Mouse (Mus musculus) thymus, adult 2 months (tissue): ENCODE results near the gene Gm9913. TPM values are rescaled to one million over a fixed set of nuclear protein-coding genes. Genes with fewer than 3 reads are reported as not detected.

Experiments
- DNase-seq: peaks from one replicate; pipeline ENCODE4 v3.0.0; 2021
- H3K27ac ChIP-seq: fragments of 200-500 bp; 2 replicates; pipeline ENCODE4 v1.5.1; 2012; ENCODE audit warnings: low read length, control low read depth; ENCODE audit not compliant: control insufficient read depth, insufficient read depth
- H3K27me3 ChIP-seq: fragments of 200-500 bp; 2 replicates; pipeline ENCODE4 v1.6.1; 2012; ENCODE audit warnings: mild to moderate bottlenecking, low read length, moderate library complexity, mixed read lengths; ENCODE audit not compliant: control insufficient read depth, insufficient read depth
- H3K36me3 ChIP-seq: fragments of 200-500 bp; 2 replicates; pipeline ENCODE4 v1.6.1; 2012; ENCODE audit warnings: mild to moderate bottlenecking, low read length, moderate library complexity; ENCODE audit not compliant: control insufficient read depth, insufficient read depth
- H3K4me1 ChIP-seq: fragments of 200-500 bp; replicated peaks from 2 replicates; pipeline ENCODE4 v1.6.1; 2012; ENCODE audit warnings: low read length; ENCODE audit not compliant: control insufficient read depth, insufficient read depth
- H3K4me3 ChIP-seq: fragments of 200-500 bp; 2 replicates; pipeline ENCODE4 v1.5.1; 2012; ENCODE audit warnings: mild to moderate bottlenecking, low read length, control low read depth, moderate library complexity; ENCODE audit not compliant: control insufficient read depth, insufficient read depth
- CTCF ChIP-seq: fragments of 200-500 bp; IDR thresholded peaks from 2 replicates; pipeline ENCODE4 v1.5.1; 2012; ENCODE audit warnings: mild to moderate bottlenecking, control low read depth, low read length, moderate library complexity, borderline replicate concordance; ENCODE audit not compliant: control insufficient read depth, poor library complexity, insufficient read depth; ENCODE audit errors: extremely low read depth
- POLR2A ChIP-seq: fragments of 200-500 bp; IDR thresholded peaks from 2 replicates; pipeline ENCODE4 v1.6.1; 2012; ENCODE audit warnings: mild to moderate bottlenecking, low read length, control low read depth, moderate library complexity; ENCODE audit not compliant: control insufficient read depth, poor library complexity, insufficient read depth; ENCODE audit errors: extremely low read depth
- WGBS: fragments of 180-500 bp; shearing (Covaris S2); methylation state at CpG from one replicate; pipeline ENCODE4 v1.1.7; 2018; 5-methylcytosine and 5-hydroxymethylcytosine counted together
- polyA plus RNA-seq: library from polyadenylated mRNA; depleted of rRNA; stranded (reverse); fragments of >200 nt; gene quantifications from 2 replicates; pipeline ENCODE4 v1.2.3, GENCODE M21; 2012

Gene Gm9913
- polyA plus RNA-seq, 1 experiment = 0.08 TPM

DNA sequence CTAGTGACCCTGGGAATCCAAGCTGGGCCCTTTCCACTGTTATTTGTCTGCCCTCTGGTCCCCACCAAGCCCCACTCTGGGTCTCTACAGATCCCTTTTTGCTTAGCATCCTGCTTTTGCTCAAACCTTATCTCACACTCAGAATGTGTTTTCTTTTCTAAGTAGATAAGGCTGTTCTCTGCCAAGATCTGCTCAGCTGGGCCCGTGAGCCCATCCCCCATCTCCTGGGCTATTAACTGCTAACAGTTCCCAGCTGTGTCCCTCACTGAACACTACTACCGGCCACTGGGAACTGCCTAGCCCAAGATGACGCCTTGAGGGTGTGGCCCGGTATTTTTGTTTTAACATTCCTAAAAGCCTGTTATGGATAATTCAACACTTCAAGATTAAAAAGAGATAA, 11.7 kb downstream of the Gm9913 start:
- Histone ChIP-seq H3K4me3 (no peak overlapping the region), H3K27ac (no peak overlapping the region), H3K27me3 (no peaks in the 10 kb centered on the region), H3K4me1 (no peaks in the 10 kb centered on the region), H3K36me3 (no peaks in the 10 kb centered on the region)
- DNase-seq = no peak
- TF ChIP-seq POLR2A = no peak
- no peak for TF ChIP-seq CTCF
- 84% methylated on average over 4 of the region's 4 CpGs for WGBS

DNA sequence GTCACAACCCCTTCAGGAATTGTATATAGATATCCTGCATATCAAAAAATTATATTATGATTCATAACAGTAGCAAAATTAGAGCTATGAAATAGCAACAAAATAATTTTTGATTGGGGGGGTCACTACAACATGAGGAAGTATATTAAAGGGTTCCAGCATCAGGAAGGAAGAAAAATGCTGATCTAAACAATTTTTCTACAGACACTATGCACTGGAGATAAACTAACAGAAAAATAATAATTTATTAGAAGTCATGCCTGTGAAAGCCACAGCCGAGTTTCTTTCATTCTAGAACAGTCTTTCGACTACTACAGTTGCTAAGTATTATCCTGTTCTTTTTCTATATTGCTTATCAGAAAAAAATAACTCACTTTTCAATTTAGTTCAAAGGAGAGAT, 20.6 kb downstream of the Gm9913 start:
- no peaks in the 10 kb centered on the region for H3K4me1 ChIP-seq
- no peak overlapping the region for H3K27ac ChIP-seq
- no peak overlapping the region for H3K4me3 ChIP-seq
- no peaks in the 10 kb centered on the region for H3K27me3 ChIP-seq
- no peak for TF ChIP-seq POLR2A
- TF ChIP-seq CTCF = no peak
- WGBS = 90% methylated on average over 2 of the region's 2 CpGs
- DNase-seq = no peak
- no peaks in the 10 kb centered on the region for H3K36me3 ChIP-seq

GRCm38 (mm10) chr2:125526566-125526965, 21.7 kb downstream of the Gm9913 start:
- Histone ChIP-seq H3K4me1 (no peaks in the 10 kb centered on the region), H3K4me3 (no peak overlapping the region), H3K27me3 (no peaks in the 10 kb centered on the region), H3K36me3 (no peaks in the 10 kb centered on the region), H3K27ac (no peak overlapping the region)
- no peak for DNase-seq
- WGBS = 89% methylated on average over 5 of the region's 5 CpGs
- no peak for TF ChIP-seq POLR2A
- TF ChIP-seq CTCF = no peak

- no peaks in the 10 kb centered on the region for H3K4me1 ChIP-seq
- TF ChIP-seq POLR2A (no peak), CTCF (no peak)
- no peak overlapping the region for H3K27ac ChIP-seq
- WGBS = 91% methylated on average over 6 of the region's 6 CpGs
- H3K27me3 ChIP-seq = no peaks in the 10 kb centered on the region
- H3K4me3 ChIP-seq = no peak overlapping the region
- no peak for DNase-seq
- H3K36me3 ChIP-seq = no peaks in the 10 kb centered on the region
Measured at GRCm38 (mm10) chr2:125530665-125531064, 25.8 kb downstream of the Gm9913 start.

GRCm38 (mm10) chr2:125539640-125540039, 34.8 kb downstream of the Gm9913 start:
- no peak for DNase-seq
- TF ChIP-seq POLR2A (no peak), CTCF (no peak)
- no peaks in the 10 kb centered on the region for H3K36me3 ChIP-seq
- WGBS = 94% methylated on average over 3 of the region's 3 CpGs
- no peak overlapping the region for H3K27ac ChIP-seq
- H3K4me3 ChIP-seq = no peak overlapping the region
- H3K4me1 ChIP-seq = no peaks in the 10 kb centered on the region
- no peaks in the 10 kb centered on the region for H3K27me3 ChIP-seq

DNA sequence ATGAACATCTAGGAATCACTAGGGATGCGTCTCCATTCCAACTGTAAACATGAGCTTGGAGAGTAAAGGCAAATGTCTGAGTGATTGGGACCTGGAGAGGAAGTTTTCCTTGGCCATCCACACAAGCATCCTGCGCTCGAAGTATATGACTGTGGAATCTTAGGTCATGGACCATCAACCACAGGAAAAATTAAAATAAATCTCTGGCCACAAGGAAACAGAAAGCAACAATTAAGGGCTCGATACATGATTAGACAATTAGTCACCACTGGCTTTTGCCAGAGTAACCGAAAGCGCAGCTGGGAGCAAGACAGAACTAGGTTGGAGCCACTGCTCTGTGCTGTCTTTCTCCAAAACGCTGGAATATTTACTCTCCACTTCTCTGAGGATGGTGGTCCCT, 35.7 kb downstream of the Gm9913 start:
- 92% methylated on average over 7 of the region's 7 CpGs for WGBS
- Histone ChIP-seq H3K36me3 (no peaks in the 10 kb centered on the region), H3K27ac (no peak overlapping the region), H3K4me3 (no peak overlapping the region), H3K4me1 (no peaks in the 10 kb centered on the region), H3K27me3 (no peaks in the 10 kb centered on the region)
- no peak for DNase-seq
- TF ChIP-seq CTCF = no peak
- TF ChIP-seq POLR2A = no peak

DNA sequence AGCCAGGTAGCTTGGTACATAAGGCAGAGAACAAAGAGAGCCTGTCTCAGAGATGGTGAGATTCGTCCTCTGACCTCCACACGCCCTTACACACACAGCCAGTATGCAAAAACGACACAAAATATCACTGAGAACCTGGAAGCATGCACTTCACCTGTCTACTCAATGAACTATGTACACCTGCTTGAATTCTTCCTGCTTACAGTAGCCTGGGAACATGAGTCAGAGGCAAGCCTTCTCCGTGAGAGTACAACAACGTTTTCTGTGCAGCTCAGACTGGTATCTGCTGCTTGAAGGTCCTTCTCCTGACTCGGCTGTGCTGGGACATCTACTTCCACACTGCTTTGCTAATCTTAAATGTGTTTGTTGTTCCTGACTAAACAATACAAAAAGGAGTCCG, 36.6 kb downstream of the Gm9913 start:
- no peaks in the 10 kb centered on the region for H3K36me3 ChIP-seq
- H3K4me3 ChIP-seq = no peak overlapping the region
- H3K4me1 ChIP-seq = no peaks in the 10 kb centered on the region
- no peaks in the 10 kb centered on the region for H3K27me3 ChIP-seq
- no peak overlapping the region for H3K27ac ChIP-seq
- TF ChIP-seq CTCF (no peak), POLR2A (no peak)
- WGBS = 91% methylated on average over 7 of the region's 7 CpGs
- DNase-seq = no peak
